Mouse (Mus musculus) cerebellum, adult 2 months (tissue): Measurements from ENCODE around the gene Pik3r5.

Experiments
- CTCF ChIP-seq: fragments of 200-500 bp; IDR thresholded peaks from 2 replicates; pipeline ENCODE4 v1.5.1; 2011; ENCODE audit warnings: low read depth, mild to moderate bottlenecking, control low read depth, low read length, moderate library complexity, borderline replicate concordance; ENCODE audit not compliant: insufficient read depth
- POLR2A ChIP-seq: fragments of 200-500 bp; IDR thresholded peaks from 2 replicates; pipeline ENCODE4 v1.6.1; 2011; ENCODE audit warnings: low read length, control low read depth, borderline replicate concordance; ENCODE audit not compliant: insufficient read depth

- TF ChIP-seq CTCF (no peak), POLR2A (no peak)
These were observed 77.3 kb downstream of the Pik3r5 start for GRCm38 (mm10) chr11:68509194-68509593.
